Mouse (Mus musculus) cerebellum, adult 9-10 months (tissue): ENCODE measurements around the gene Rbms3.

Experiments
- DNase-seq: peaks from one replicate; pipeline ENCODE4 v3.0.0; 2022

Gene Rbms3

GRCm38 (mm10) chr9:117031237-117031636, 598.5 kb downstream of the Rbms3 start:
- no peak for DNase-seq

- DNase-seq = no peak
Observed at GRCm38 (mm10) chr9:117030837-117031236, 598.9 kb downstream of the Rbms3 start.

GRCm38 (mm10) chr9:117029953-117030352, 599.8 kb downstream of the Rbms3 start:
- DNase-seq = no peak

GRCm38 (mm10) chr9:117028586-117028985, 601.1 kb downstream of the Rbms3 start:
- DNase-seq = no peak

- no peak for DNase-seq
Observed at GRCm38 (mm10) chr9:117022086-117022485, 607.6 kb downstream of the Rbms3 start.

- DNase-seq = no peak
Observed at GRCm38 (mm10) chr9:117021506-117021905, 608.2 kb downstream of the Rbms3 start.

- DNase-seq = no peak
Observed at GRCm38 (mm10) chr9:117020216-117020615, 609.5 kb downstream of the Rbms3 start.

- peak; percentile 8 for DNase-seq
Observed at GRCm38 (mm10) chr9:117018741-117019163, 611.0 kb downstream of the Rbms3 start.

- DNase-seq = no peak
Observed at GRCm38 (mm10) chr9:117018301-117018700, 611.4 kb downstream of the Rbms3 start.

- DNase-seq = no peak
Observed at GRCm38 (mm10) chr9:117016605-117017319, 613.0 kb downstream of the Rbms3 start.

- no peak for DNase-seq
Observed at GRCm38 (mm10) chr9:117013386-117013785, 616.3 kb downstream of the Rbms3 start.

GRCm38 (mm10) chr9:117010801-117011200, 618.9 kb downstream of the Rbms3 start:
- no peak for DNase-seq

- DNase-seq = no peak
Observed at GRCm38 (mm10) chr9:117008194-117008593, 621.5 kb downstream of the Rbms3 start.

GRCm38 (mm10) chr9:117002083-117002482, 627.6 kb downstream of the Rbms3 start:
- DNase-seq = no peak

- DNase-seq = no peak
Observed at GRCm38 (mm10) chr9:116999186-116999585, 630.5 kb downstream of the Rbms3 start.

- DNase-seq = no peak
Observed at GRCm38 (mm10) chr9:116990321-116990720, 639.4 kb downstream of the Rbms3 start.

GRCm38 (mm10) chr9:116980801-116981200, 648.9 kb downstream of the Rbms3 start:
- no peak for DNase-seq

GRCm38 (mm10) chr9:116977428-116977827, 652.3 kb downstream of the Rbms3 start:
- no peak for DNase-seq

- no peak for DNase-seq
Observed at GRCm38 (mm10) chr9:116976575-116977408, 652.9 kb downstream of the Rbms3 start.

- no peak for DNase-seq
Observed at GRCm38 (mm10) chr9:116975269-116975668, 654.4 kb downstream of the Rbms3 start.

- DNase-seq = no peak
Observed at GRCm38 (mm10) chr9:116974134-116974533, 655.6 kb downstream of the Rbms3 start.

GRCm38 (mm10) chr9:116973594-116973993, 656.1 kb downstream of the Rbms3 start:
- DNase-seq = no peak

GRCm38 (mm10) chr9:116967317-116967716, 662.4 kb downstream of the Rbms3 start:
- DNase-seq = no peak

GRCm38 (mm10) chr9:116965691-116966090, 664.0 kb downstream of the Rbms3 start:
- no peak for DNase-seq
